Mouse (Mus musculus) heart, postnatal 10 days (tissue): Measurements from ENCODE around the gene Mta3. TPM values are rescaled to one million over a fixed set of nuclear protein-coding genes. Genes with fewer than 3 reads are reported as not detected.

ENCODE experiments used
- DNase-seq, 2 experiments: peaks; one replicate each; pipeline ENCODE4 v3.0.0; 2021
- intact Hi-C: fragments of 180-260 bp; cut with DNase I; formaldehyde crosslinking; loops from one replicate; pipeline ENCODE4 v1.15.1; 2025
- total RNA-seq, 2 experiments: library from RNA; stranded (reverse); gene quantifications; 2 replicates each; pipeline ENCODE4 v1.2.3; 2021

Mta3 gene
- total RNA-seq, 2 experiments from 2014 or later: 29.2 to 30.2 TPM

DNA sequence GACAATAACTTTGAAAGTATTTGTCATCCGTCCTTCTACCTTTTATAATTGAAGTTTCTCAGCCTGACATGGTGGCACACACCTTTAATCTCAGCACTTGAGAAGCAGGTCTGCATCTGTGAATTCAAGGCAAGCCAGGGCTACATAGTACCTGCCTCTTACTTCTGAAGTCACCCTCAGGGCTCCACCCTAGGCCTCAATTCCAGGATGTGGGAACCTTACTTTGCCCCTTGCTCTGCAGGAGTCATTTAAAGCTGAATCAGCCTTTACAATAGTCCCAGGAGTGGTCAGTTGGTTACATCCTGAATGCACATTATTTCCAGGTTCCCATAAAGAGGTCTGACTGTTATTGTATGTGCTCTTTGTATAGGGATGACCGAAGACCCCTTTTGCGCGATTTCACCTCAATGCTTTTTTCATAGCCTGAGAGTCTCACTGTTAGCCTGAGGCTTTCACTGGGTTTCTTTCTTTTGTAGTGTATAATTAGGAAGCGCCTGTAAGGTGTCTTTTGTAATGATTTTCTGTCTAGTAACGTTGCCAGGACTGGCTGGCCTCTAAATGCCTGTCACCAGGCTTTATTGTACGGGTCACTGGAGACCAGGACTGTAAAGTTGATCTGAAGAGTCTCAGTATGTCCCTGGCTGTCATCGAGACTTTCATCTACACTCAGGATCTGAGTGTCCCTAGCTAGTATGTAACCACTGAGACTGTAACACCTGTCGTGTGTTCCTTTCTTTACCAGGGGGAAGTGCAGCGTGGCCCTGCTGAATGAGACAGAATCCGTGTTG, 47.3 kb downstream of the Mta3 start:
- intact Hi-C loops: no loop called here
- no peak for DNase-seq

DNA sequence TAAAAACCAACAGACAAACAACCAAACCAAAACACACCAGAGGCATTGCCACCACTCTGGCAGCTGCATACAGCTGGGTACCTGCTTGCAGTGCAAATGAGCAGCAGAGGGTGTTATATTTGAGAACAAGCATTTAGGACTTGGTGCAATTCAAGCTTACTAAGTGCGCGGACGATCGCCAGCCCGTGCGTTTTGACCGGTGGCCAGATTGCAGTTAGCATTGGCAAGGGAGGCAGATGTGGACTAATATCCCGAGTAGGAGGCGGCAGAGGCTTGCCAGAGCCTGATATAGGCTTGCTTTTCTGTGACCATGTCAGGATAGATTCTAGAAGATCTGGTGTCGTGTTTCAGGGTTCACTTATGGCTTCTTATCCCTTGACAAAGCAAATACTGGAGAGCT, 52.1 kb downstream of the Mta3 start:
- DNase-seq: peak; percentile 29 to 30
- intact Hi-C loops: no loop called here

DNA sequence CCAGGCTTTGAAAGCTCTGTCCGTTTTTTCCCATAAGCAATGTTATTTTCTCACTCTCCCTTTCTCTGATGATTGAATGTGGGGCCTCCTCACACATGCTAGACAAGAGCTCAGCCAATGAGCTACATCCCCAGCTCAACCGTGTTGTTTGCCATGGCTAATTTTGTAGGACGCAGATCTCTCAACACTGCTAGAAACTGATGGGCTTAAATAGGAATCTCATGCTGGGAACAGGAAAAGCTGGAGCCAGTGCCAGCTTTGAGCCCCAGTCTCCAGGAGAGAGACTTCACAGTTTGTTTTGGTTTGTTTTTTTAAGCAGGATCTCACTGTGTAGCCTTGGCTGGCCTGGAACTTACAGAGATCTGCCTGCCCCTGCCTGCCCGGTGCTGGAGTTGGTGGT, 53.6 kb downstream of the Mta3 start:
- intact Hi-C loops: no loop called here
- no peak for DNase-seq

DNA sequence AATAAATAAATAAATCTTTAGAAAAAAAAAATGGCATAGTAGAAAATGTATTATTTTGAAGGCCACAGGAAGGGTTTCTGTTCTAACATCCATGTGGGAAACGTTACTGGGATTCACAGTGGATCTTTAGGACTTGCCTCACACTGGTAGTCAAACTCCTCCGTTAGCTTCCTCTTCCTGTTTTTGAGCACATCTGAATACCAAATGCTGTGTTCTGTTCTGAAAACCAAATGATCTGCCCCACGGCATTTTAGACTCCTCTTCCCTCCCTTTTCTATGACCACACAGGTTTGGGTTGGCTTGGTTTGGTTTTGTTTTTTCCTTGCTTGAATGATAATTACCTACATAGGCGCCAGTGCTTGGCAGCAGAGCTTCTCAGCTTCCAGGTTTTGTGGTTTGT, 58.6 kb downstream of the Mta3 start:
- DNase-seq: no peak
- intact Hi-C loops: no loop called here

DNA sequence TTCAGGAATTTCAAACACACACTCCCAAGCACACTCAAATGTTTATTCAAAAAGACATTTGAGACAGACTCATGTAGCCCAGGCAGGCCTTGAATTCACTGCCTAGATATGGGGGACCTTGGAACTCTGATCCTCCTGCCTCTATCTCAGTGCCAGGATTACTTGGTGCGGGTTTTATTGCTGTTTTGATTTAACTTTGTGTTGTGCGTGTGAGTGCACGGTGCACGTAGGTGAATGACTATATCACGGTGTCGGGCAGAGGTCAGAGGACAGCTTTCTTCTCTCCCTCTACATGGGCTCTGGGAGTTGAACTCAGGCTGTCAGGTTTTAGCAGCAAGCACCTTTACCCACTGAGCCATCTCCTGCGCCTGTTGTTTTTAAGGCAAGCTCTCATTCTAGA, 61.1 kb downstream of the Mta3 start:
- no peak for DNase-seq
- intact Hi-C loops: no loop called here

DNA sequence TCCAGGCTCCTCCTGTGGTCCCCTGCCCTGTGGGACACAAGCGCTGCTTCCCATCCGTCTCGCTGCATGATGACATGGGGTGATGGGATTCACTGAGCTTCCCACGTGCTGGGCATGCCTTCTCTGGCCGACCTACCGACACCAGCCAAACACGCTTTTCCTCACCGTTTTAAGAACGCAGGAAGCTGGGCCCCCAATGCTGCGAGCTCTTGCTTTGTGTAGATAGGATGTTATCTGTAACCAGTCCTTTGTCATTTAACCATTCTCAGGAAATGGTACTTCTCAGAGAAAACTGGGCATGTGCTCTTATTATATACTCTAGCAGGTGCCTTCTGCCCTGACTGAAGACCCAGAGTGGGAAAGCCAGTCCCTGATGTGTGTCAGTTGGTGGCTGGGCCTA, 62.3 kb downstream of the Mta3 start:
- DNase-seq: no peak
- intact Hi-C loops: no loop called here

DNA sequence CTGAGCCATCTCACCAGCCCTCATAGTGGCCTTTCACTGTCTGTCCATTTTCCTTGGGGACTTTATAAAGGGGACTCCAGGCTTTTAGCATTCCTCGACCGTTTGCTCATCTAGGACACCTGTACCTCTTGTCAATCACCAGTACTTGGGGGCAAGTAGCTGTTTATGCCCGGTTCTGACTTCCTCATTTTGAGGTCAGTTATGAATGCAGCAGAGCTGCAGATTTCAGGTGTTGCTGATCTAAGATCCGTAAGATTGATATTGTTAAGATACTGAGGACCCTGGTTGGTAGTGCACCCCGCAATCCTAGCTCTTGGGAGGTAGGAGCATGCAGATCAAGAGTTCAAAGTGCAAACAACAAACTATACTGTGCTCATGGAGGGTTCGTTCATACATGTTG, 64.4 kb downstream of the Mta3 start:
- intact Hi-C loops: no loop called here
- DNase-seq: no peak

DNA sequence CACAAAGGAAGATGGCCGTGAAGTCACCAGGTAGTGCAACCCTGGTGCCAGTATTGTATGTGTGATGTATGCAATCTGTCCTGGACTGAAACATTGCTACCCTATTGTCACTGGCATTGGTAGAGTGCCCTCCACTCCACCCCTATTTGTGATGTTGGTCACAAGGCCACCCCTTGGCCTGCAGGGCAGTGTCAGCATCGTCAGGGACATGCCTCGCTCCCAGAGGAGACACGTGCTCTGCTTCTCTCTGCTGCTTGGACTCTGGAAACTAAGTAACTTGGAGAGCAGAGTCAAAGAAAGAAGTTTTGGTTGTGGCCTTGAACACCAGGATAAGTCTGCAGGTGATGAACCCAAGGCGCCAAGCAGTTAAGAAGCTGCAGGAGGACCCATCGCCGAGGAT, 65.0 kb downstream of the Mta3 start:
- no peak for DNase-seq
- intact Hi-C loops: no loop called here

DNA sequence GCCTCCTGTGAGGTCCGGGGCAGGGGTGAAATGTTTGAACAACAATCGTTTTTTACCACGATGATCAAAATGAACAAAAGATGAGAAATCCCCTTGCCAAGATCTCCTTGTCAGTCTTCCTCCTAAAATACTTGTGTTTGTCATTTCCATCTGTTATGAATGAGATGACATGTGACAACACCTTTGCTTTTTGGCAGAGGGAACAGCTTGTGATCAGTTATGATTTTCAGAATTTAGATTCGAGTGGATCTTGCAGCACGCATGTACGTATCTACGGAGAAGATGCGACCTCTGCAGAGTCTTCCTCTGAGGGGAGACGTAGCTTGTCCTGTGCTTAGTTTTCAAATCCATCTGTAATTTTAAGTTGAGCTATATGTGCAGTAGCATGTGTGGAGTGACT, 66.1 kb downstream of the Mta3 start:
- intact Hi-C loops: no loop called here
- no peak for DNase-seq

DNA sequence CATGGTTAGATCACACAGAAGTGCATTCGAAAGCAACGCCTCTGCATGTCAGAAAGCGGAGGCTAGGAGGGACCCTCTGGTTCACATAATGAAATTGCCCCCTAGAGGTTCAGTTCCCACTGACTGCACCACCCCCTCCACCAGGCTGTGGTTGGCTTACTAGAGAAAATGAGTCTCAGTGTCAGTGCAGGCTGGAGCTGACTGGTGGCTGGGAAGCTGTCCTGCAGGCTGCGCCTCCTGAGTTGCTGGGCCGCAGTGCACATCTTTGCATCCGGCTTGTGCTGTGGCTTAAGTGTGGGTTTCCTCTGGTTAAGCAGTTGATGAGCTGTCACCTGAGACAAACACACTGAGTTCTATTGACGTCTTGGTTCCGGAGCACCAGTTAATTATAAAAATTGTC, 66.7 kb downstream of the Mta3 start:
- intact Hi-C loops: no loop called here

DNA sequence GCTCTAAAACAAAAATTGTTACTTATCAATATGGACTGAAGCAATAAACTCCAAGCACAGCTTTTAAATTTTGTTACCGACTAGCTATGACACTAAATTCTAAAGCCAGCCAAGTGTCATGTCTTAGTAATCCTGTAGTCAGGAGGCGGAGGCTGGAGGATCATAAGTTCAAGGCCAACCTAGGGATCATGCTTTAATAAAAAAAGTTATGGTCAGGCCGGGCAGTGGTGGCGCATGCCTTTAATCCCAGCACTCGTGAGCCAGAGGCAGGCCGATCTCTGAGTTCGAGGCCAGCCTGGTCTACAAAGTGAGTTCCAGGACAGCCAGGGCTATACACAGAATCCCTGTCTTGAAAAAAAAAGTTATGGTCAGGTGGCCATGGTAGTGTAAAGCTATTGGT, 71.0 kb downstream of the Mta3 start:
- DNase-seq: no peak
- intact Hi-C loops: no loop called here

More for the DNA sequence above, 66.7 kb downstream of the Mta3 start:
- DNase-seq: no peak

DNA sequence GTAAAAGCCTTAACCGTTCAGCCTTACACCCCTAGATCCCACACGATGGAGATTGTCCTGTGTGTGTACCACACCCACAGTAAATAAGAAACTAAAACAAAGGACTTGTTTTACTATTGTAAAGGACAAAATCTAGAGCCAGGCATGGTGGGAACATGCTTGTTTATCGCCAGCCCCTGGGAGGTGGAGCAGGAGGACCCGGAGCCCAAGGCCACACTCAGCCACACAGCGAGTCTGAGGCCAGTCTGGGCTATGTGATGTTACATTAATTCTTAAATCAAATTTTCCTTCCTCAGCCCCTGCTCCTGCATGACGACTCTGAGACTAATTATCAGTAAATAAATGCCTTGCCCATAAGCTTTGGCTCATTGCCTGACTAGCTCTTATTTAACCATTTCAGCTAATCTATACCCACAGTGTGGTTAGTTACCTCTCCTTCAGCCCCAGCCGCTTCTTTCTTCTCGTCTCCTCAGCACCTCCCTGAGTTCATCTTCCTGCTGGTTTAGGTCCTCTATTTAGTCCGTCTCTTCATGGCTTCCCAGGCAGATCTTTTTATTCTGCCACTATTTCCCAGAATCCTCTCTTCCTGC, 71.6 kb downstream of the Mta3 start:
- DNase-seq: no peak
- intact Hi-C loops: no loop called here

DNA sequence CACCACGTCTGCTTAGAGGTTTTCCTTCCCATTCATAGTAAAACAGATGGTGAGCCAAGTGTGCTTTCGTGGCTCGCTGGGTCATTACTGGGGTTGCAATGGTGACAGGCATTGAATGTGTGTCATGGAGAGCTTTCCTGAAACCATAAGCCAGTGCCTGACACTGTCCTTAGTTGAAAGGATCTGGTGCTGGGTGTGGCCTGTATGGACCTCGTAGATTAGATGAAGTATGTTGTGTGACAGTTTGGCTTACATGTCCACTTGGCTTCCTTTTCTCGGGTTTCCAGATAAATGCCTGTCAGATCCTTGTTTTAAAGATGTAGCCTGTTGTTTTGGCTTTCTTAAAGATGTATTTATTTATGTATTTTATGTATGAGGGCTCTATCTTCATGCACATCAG, 74.3 kb downstream of the Mta3 start:
- DNase-seq: no peak
- intact Hi-C loops: no loop called here

DNA sequence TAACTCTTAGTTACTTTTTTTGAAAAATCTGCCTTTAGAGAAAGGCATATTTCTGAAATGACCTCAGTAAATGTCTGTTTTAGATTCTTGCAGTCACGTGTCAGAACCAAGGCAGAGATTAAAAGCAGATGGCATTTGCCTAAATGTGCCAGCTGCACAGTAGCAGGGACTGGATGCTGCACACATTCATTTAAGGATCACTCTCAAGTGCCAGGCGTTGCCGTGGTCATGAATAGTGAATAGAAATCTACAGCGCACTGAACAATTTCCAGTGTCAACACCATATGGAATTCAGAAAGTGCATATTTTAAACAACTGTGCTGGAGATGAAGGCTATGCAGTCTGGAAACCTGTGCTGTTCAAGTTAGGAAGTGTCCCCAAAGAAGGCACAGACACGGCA, 76.8 kb downstream of the Mta3 start:
- intact Hi-C loops: no loop called here
- DNase-seq: no peak

DNA sequence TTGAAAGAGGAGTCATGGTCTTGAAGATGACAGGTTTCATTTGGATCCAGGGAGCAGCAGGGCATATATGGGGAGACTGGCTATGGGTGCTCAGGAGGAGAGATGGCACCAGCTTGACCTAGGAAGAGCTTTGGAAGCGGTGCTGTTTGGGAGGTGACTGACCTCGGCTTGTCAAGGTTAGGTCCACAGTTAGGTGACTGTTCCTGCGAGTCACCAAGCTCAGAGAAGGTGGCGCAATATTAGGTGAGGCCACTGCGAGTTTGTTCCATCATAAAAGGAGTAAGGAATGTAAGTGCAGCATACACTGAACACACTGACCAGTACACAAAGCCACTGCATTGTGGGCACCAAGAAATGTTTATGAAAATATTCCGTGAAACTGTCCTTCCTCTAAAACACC, 80.5 kb downstream of the Mta3 start:
- intact Hi-C loops: no loop called here

DNA sequence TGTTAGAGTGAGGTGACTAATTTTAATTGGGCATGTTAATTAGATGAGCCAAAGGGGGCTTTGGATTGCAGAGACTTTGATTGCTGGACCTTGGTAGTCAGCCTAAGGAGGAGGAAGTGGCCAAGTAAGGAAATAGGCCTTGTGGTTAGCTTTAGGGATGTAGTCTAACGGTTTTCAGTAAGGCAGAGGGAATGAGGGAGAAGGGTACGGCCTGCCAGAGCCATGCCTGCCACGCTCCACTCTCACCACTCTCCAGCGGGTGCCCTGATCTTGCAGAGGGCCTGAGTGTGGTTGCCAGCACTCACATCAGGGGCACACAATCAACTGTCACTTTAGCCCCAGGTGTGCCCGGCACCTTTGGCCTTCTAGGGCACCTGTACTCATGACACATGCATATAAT, 84.2 kb downstream of the Mta3 start:
- no peak for DNase-seq
- intact Hi-C loops: no loop called here

More for the DNA sequence above, 80.5 kb downstream of the Mta3 start:
- no peak for DNase-seq

DNA sequence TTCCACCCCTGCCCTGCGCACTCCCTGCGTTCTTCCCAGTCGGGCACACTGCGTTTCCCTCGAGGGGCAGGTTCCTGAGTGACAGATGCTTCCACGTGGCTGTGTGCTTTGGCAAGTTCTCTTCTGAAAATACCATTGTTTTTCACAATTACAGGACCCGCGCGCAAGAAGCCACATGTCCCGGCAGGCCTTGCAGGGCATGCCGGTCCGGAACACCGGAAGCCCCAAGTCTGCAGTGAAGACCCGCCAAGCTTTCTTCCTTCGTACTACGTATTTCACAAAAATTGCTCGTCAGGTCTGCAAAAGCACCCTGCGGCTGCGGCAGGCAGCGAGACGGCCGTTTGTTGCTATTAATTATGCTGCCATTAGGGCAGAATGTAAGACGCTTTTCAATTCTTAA, 86.4 kb downstream of the Mta3 start:
- DNase-seq: no peak

DNA sequence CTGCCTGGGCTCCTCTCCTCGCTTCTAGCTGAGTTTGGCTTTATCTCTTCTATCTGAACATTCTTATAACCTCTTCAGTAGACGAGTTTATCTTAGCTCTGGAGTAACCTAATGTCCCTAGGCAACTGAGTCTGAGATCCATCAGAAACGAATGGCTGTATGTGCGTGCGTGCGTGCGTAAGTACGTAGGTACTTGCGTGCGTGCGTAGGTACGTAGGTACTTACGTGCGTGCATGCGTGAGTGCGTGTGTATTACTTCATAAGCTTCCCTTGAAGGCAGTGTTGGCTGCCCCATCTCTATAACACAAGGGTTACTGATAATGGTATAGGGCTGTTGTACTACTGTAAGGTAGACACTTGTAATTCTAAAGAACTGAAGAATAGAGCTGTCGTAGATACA, 89.2 kb downstream of the Mta3 start:
- intact Hi-C loops: no loop called here
- DNase-seq: no peak

More for the DNA sequence above, 86.4 kb downstream of the Mta3 start:
- intact Hi-C loops: no loop called here

DNA sequence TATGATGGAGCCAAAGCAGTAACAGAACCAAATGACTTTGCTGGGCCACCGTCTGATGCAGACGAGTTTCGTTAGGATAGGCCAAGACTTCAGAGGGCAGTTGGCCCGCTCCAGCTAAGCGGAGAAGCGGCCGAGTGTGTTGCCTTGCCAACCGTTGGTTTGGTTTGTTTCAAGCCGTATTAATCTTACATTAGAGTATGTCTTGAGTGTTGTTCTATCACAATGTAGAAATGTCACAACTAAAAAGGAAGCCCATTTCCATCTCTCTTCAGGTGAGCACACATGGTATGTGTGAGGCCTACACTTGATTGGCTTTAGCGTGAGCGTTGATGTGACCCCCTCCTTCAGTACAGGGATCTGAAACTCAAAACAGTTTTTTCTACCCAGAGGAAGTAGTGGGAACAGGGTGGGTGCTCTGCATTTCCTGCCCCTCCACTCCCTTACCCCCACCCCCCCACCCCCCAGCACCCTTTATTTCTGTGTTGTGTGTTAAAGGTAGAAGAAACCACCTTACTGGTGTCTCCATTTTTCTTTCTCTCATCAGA, 93.6 kb downstream of the Mta3 start:
- intact Hi-C loops: no loop called here
- no peak for DNase-seq

DNA sequence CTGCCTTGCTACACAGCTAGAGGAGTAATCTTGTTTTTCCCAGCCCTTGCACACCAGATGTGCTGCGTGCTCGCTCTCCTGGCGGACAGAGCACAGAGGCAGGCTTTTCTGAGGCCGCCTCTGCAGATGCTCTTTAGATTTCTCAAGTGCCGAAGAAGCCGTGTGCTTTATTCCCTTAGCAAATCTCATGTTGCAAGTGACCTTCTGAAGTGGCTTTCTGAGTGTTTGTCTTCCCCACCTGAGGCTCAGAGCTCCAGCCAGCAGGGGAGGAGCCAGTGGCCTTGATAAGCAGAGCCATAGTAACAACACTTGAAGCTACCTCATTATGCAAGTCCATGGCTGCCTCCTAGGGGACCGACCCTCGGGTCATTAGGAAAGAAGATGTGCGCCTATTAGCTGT, 98.0 kb downstream of the Mta3 start:
- intact Hi-C loops: no loop called here
- no peak for DNase-seq

DNA sequence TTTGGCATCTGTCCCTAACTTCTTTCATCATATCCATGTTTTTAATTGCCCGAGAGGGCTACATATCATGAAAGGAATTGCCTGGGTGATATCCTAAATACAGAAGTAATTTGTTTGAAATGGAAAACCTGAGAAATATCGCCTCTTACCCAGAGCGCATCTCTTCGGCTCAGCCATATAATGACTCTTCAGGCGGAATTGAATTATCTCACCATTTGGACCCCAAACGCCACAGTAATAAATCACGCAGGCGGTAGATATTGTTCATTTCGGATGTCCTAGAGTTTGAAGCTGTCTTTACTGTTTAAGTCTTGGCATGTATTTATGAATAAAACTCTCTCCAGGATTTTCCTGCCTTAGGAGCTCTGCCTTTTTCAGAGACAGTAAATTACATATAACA, 99.1 kb downstream of the Mta3 start:
- intact Hi-C loops: loop anchor here (5.0 kb wide), 2 partner anchors 173 to 533 kb away; partner anchors contain the start of gene Kcng3

DNA sequence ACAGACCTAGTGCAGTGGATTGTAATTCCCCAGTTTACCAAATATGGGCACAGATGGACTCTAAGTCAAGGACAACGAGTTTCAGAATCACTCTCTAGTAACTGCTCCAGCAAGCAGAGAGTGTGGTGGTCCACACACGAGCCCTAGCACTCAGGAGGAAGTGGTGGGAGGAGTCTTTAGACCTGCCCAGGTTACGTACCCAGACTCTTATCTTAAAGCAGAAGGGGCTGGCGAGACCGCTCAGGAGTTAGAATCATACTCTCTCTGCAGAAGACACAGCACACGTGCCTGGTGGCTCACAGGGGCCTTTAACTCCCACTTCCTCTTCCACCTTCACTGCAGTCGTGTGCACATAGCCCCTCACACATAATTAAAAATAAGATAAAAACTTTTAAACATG, 101.4 kb downstream of the Mta3 start:
- DNase-seq: no peak

More for the DNA sequence above, 99.1 kb downstream of the Mta3 start:
- DNase-seq: no peak

More for the DNA sequence above, 101.4 kb downstream of the Mta3 start:
- intact Hi-C loops: loop anchor here (5.0 kb wide), 2 partner anchors 175 to 535 kb away; partner anchors contain the start of gene Kcng3
